Mouse (Mus musculus): ENCODE data around the gene Rassf10.
"Not testable (repeated sequence)": the region's sequence is repeated elsewhere in the genome, so short reads cannot be mapped to it uniquely, and the experiment has no call there.

DNA sequence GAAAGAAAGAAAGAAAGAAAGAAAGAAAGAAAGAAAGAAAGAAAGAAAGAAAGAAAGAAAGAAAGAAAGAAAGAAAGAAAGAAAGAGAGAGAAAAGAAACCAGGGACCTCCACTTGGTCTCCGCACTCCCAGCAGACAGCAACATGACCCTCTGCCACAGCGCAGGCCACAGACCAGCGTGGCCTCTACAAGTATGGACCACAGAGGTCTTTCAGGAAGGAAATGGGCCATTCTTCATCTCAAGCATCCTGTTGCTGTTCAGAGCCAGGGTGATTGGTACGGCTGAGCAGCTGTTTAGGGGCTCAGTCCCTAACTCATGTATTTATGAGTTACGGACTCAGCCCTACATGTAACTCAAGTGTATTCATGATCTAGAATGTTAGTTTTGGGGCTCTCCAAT lies 17.9 kb upstream of the Rassf10 start:
- not testable (repeated sequence) for TF ChIP-seq EP300 (optimal IDR thresholded peaks at IDR 0.05); CTCF (IDR thresholded peaks at IDR 0.05; ENCODE audit: low read depth)

Data from stomach, postnatal 0 days (tissue).